Mouse (Mus musculus): Measurements from ENCODE around the gene Ctdspl.

Ctdspl gene

DNA sequence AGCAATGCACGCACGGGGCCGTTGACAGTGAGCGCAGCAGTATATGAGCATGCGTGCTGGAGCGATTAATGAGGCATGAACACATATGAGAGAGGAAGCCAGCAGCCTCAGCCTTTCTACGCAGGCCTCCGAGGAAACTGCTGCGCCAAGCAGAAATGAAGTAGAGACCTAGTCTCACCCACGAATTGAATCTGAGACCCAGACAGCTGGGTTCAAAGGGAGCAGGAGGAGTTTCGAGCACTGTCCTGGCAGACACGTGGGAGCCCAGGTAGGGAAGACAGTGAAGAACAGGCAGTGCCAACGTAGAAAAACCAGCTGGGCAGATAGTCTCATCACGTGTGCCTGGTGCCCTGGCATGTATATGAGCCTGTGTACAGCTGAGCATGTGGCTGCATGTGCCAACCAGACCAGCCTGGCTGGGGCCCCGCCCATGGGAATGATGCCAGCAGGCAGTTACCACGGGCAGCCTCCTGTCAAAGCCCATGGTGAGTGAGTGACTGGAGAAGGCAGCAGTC lies 6.5 kb upstream of the Ctdspl start:
- DNase-seq (ENCODE audit: low read depth, low spot score), result no peak

- DNase-seq (ENCODE audit: low read depth, low spot score), result peak; percentile 78
Observed at GRCm38 (mm10) chr9:118920798-118921515, 5.3 kb upstream of the Ctdspl start.

DNA sequence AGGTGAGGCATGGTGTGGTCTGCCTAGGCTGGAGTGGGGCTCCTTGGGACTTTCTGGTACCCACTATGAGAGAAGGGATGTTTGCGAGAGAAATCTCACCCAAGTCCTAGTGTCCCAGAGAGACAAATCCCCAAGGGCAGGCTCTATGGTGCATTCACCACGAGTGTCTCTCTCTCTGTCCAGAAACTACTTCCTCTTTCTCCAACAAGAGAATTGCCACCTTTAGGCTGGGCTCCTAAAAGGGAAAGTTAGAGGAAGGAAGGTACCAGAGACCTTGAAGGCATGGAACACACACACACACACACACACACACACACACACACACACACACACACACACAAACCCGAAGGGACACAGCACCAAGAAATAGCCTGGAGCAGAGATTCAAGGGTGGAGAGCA lies 4.3 kb upstream of the Ctdspl start:
- DNase-seq (ENCODE audit: low read depth, low spot score), result no peak

GRCm38 (mm10) chr9:118924554-118925085 lies 1.6 kb upstream of the Ctdspl start:
- no peak for DNase-seq (ENCODE audit: low read depth, low spot score)

GRCm38 (mm10) chr9:118925286-118926110 lies 755 bp upstream of the Ctdspl start:
- peak; percentile 92 for DNase-seq (ENCODE audit: low read depth, low spot score)

GRCm38 (mm10) chr9:118926688-118927321 lies 552 bp downstream of the Ctdspl start:
- DNase-seq (ENCODE audit: low read depth, low spot score), result no peak

DNA sequence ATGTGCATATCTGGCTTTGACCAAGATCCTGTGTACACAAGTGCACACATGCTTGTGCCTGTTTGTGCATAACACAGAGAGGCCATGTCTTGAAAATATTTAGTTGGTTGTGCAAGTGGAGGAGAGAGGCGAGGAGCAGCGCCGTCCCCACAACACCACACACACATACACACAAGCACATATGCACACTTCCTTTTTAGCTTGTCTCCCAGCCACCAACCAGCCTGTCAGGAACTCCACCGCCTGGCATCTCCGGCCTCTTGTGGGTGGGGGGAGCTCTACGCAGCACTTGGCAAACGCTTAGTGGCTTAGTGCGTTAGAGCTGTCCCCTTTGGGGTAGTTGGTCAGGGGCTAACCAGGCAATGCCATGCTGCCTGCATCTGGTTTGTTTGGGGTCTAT lies 1.2 kb downstream of the Ctdspl start:
- no peak for DNase-seq (ENCODE audit: low read depth, low spot score)

DNA sequence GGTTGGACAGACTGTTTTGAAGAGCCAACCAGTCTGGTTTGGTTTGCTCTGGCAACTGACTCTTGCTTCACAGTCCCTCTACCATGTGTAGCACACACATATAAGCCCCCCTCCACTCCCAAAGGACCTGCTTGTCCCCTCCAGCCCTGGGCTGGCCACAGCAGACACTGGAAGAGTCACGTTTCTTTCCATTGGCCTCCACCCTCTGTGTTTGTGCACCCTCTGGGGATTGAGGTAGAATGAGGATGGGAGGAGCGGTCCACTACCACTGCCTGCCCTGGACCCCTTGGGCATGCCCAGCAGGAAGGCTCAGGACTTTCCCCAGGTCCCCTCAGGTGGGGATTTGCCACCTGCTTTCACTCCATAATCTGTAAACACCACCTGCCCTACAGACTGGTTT lies 1.8 kb downstream of the Ctdspl start:
- DNase-seq (ENCODE audit: low read depth, low spot score), result no peak

DNA sequence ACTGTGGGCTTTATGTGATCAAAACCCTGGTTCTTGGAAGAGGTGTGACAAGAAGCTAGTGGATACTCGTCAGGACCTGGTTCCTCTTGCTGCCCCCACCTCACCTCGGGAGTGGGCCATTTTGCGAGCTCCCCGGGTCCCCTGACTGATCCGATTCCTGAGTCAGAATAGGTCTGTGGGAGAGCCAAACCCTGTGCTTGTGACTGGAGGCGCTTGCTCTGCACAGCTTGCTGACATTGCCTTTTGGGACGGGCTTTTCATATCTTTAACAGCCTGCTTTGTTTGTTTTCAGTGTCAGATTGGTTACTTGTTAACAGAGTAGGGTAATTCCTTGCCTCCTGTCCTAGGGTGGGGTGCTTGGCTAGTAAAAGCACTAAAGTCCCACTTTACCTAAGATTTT lies 2.4 kb downstream of the Ctdspl start:
- DNase-seq (ENCODE audit: low read depth, low spot score), result no peak

DNA sequence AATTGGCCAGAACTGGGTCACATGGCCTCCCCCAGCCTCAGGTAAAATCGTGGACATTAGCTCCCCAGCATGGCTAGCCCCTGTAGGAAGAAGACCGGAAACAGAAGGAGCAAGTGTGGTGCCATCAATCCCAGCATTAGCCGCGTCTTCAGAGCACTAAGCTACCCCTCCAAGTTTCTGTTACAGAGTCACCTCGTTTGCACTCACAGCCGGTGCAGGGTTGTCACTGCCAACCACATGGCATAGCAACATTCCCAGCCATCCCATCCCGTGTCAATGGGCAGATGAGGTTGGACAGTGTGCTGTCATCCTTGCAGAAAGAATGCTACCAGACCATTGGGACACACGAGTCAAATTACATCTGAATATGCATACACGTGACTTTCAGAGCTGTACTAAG lies 4.4 kb downstream of the Ctdspl start:
- no peak for DNase-seq (ENCODE audit: low read depth, low spot score)

DNA sequence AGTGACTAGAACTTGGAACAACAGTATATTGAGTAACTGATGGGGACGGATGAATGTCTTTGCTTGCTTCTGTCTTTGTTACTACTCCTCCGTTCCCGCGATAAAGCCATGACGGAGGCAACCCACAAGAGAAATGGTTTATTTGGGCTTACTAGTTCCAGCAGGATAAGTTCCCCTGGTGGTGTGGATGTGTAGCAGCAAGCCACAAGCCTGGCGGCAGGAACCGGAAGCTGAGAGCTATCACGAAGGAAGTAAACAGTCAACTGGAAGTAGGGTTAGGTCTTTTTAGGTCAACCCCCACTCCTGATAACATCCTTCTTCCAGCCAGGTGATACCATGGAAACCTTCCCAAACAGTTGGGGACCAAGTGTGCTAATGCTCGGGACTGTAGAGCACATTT lies 7.5 kb downstream of the Ctdspl start:
- no peak for DNase-seq (ENCODE audit: low read depth, low spot score)

DNA sequence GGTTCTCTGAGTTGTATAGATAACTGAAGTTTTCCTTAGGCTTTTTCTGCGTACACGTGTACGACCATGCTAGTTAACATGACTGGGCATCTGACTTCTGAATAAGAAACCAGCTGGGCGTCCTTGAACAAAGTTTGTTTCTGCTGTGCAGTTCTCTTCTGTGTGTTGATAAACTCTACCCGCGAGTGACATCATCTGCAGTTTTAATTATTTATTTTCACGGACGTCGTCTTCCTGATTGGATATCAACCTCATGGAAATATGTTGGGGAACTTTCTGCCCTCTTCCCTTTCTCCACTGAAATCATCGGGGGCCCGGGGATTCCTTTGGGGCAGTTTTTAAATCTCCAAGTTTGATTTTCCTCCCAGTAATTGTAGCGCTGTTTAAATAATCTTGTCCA lies 8.1 kb downstream of the Ctdspl start:
- DNase-seq (ENCODE audit: low read depth, low spot score), result no peak

DNA sequence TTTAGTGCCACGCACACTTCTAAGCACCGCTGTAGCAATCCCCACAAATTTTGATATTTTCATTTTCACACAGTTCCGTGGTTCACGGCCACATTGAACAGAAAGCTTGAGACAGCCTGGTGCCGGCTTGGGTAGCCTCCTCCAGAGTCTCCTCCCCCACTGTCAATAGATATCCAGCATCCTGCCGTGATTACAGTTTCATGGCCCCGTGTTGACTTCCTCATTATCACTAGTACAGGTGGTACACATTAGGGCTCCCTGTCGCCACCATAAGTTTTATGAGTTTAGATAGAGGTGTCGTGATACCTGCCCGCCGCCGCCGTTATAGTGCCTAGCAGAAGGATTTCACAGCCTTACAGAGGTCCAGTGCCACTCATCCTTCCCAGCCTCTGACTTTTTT lies 8.8 kb downstream of the Ctdspl start:
- DNase-seq (ENCODE audit: low read depth, low spot score), result no peak

- DNase-seq (ENCODE audit: low read depth, low spot score), result no peak
Observed at GRCm38 (mm10) chr9:118936071-118936470, 9.8 kb downstream of the Ctdspl start.

- no peak for DNase-seq (ENCODE audit: low read depth, low spot score)
Observed at GRCm38 (mm10) chr9:118937515-118937914, 11.3 kb downstream of the Ctdspl start.

GRCm38 (mm10) chr9:118939410-118939809 lies 13.2 kb downstream of the Ctdspl start:
- no peak for DNase-seq (ENCODE audit: low read depth, low spot score)

- DNase-seq (ENCODE audit: low read depth, low spot score), result no peak
Observed at GRCm38 (mm10) chr9:118939831-118940230, 13.6 kb downstream of the Ctdspl start.

DNA sequence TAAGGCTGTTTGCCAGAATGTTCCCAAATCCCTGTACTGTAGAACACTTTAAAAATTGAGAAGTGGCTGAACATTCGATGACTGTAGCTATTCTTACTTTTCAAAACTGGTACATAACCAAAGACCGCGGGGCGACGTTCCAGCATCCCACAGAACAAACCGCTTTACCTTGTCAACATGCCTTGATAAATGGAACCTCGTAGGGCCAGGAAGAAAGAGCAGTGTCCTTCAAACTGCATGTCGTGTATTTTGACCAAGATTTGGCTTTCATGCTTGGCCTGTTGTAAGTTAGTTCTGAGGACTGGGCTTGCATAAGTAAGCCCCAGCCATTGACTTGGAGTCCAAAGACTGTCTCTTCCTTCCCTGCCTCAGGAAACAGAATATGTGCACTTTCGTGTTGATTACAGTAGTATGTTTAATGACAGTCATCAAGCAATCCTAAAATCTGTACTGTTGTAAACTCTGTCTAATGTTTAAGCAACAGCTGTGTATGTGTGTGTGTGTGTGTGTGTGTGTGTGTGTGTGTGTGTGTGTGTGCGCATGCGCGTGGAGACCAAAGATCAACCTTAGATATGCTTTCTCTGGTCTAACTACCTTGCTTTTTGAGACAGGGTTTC lies 14.4 kb downstream of the Ctdspl start:
- DNase-seq (ENCODE audit: low read depth, low spot score), result no peak

GRCm38 (mm10) chr9:118942030-118942429 lies 15.8 kb downstream of the Ctdspl start:
- no peak for DNase-seq (ENCODE audit: low read depth, low spot score)

DNA sequence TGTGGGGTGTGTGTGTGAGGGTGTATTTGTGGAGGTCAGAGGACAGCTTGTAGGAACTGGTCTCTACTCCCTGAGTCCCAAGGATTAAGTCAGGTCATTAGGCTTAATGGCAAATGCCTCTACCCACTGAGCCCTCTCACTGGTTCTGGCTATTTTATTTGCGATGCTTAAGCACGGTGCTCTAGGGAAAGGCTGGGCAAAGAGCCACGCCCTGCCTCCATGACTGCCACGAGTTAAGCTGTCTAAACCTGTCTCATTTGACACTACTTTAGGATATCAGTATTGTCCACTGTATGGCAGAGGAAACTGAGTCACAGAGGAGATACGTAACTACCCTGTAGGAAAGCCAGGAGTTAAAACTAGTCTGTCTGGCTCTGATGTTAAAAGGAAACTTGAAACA lies 17.7 kb downstream of the Ctdspl start:
- DNase-seq (ENCODE audit: low read depth, low spot score), result no peak

DNA sequence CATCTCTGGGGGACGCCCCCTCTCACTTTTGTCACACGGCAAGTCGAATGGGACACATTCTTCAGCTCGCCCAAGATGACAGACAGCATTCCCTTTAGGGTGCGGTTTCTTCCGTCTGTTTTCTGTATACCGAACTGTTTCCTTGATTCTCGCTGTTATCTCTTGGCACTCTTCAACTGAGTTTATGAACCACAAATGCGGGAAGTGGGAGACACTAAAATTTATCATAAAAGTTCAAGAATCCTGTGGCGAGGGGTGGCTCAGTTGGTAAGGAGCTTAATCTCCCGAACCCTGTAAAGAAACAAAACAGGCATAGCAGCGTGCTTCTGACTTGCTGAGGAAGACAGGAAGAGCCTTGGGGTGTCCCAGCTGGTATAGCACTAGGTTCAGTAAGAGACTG lies 18.1 kb downstream of the Ctdspl start:
- no peak for DNase-seq (ENCODE audit: low read depth, low spot score)

GRCm38 (mm10) chr9:118948486-118948885 lies 22.2 kb downstream of the Ctdspl start:
- DNase-seq (ENCODE audit: low read depth, low spot score), result no peak

Data from telencephalon, adult 2 months (tissue).